Mouse (Mus musculus): Measurements from ENCODE around the gene Rarg. TPM values are rescaled to one million over a fixed set of nuclear protein-coding genes. Genes with fewer than 3 reads are reported as not detected.

The Rarg gene
- total RNA-seq, 4 experiments from 2014 or later = 14.5 to 20.7 (median 16.5) TPM

DNA sequence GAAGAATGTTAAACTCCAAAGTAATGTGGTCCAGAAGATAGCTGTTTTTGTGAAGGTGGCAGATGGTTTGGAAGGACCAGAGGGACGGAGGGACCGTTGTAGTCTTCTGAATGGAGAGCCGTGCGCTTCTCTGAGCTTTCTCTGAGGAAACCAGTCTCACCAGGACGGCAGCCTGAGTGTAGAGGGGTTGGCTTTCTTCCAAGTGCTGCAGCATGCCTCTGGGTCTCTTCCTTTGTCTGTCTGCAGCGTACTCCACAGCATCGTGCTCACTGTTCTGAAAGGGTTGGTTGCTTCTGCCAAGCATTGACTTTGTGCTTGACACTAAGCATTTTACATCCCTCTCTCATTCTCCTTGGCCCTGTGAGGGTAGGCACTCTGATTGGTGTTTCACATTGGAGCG lies 51.5 kb downstream of the Rarg start:
- peak in 1 of 2 experiments; percentile 57 for DNase-seq (ENCODE audit: low spot score in 2 of 2)

DNA sequence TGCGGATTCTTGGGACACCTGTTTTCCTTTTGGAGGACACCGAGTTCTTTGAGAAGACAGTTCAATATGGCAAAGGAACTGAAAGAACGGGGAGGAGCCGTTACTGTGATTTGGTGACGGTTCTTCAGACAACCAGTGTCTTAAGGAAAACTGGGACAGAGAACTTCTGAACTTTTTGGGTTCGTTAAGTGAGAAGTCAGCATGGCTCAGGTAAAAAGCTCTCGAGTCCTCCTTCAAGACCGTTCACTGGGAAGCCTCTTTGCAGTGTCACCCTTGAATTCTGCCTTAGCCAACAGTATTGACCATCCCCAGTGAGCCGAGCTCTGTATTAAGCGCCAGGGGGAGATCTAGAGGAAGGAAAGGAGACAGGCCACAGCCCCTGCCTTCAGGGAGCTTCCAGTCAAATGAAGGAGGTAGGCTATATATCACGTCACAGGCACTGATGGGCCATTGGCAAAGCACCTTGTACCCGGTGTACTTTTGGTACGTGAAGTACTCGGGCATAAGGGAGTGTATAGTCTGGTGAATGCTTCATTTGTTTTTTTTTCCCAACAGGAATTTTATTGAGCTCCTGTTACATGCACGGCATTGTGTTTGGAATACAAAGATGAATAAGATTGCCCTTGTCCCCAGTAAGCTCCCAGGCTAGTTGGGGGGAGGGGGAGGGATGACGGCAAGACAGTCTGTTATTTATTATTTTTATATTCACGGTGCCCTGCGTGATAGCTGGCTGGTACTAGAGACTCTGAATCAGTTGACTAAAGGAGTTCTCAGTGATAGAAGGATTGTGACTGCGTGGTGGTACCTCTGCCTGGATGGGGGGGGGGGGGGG lies 52.4 kb downstream of the Rarg start, which contains the start of gene Csad:
Gene Csad, minus strand, starts transcription at position 51 of the 832 bp plus-strand sequence.
- no peak for DNase-seq (ENCODE audit: low spot score in 2 of 2)

DNA sequence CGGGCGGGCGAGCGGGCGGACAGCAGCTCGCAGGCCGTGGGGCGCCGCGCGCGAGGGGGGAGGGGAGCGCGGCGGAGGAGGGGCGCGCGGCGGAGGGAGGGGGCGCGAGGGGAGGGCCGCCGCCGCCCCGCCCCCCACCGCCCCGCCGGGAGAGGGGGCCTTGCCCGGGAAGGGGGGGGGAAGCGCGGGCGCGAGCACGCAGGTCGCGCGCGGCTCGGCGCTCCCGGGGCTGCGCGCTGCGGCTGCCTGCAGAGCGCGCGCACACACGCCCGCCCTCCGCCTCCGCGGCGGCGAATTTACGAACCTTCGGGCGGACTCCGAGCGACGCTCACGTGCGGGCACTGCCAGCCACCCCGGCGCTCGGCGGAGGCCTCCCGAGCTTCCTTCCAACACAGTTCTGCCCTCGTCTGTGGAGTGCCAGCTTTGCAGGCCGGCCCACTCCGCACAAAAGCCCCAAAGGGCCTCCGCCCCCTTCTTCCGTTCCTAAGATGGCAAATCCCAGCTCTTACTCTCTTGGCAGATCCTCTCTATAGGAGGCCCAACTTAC lies 53.4 kb downstream of the Rarg start:
- DNase-seq (ENCODE audit: low spot score in 2 of 2) = peak; percentile 58 to 61

DNA sequence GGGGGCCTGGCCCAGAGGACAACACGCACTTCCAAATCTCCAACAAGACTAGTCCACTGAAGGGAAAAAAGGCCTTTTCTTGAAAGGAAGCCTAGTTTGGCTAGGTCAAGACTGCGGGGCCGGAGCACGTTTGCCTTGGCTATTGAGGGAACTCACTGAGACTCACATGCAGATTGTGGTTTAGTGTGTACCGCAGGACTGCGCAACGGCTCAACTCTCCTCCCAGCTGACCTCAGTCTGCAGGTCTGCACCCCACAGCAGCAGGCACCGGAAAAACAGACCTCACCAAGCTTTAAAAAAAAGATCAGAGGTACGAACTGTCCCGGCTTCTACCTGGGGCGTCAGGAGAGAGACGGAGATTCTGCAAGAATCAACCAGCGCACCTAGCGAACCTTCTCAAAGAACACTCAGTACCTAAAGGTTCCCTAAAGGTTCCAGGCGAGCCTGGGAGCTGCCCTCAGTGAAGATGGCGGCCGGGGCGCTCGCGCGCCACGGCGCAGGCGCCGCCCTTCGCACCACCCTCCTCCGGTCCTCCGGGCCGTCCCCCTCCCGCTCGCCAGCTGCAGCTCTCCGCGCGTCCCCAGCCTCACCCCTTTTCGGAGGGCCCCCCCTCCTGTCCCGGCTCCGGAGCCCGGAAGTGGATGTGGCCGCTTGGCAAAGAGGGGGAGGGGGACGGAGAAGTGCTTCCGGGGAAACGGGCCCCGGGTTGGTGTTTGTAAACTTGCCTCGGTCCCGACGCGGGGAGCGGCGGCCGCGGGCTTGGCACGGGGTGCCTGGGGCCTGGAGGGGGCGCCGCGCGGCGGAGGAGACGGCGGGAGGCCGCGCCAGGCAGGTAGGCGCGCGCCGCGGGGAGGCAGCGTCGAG lies 54.1 kb downstream of the Rarg start, which contains the start of gene Zfp740:
Gene Zfp740, plus strand, starts transcription at position 279 of the 864 bp plus-strand sequence.
- DNase-seq (ENCODE audit: low spot score in 2 of 2) = peak; percentile 91 to 92

DNA sequence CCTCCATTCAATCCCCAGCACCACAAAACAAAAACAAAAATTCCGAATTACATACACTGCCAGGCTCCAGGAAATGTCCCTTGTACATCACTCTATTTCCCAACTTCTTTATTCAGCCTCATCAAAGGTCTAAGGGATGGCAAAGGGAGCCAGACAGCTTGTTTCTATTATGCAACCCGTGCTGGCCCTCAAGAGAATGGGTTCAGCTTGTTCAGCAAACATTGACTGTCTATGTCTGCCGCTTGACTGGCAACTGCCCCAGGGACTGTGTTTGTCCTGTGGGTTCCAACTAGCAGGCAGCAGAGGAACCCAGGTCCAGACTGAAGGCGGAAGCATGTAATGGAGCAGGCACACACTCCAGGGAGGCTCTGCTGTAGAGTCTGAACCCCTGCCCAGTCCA lies 58.5 kb downstream of the Rarg start:
- DNase-seq (ENCODE audit: low spot score in 2 of 2) = no peak

DNA sequence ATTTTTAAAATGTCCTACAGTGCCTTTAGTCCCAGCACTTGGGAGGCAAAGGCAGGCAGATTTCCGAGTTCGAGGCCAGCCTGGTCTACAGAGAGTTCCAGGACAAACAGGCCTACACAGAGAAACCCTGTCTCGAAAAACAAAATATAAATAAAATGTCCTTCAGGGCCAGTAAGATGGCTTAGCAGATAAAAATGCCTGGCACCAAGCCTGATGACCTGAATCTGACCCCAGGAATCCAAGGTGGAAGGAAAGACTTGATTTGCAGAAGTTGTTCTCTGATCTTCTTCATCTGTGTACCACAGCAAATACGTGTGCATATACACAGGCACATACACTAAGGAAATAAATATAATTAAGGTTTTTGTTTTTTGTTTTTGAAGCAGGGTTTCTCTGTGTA lies 61.9 kb downstream of the Rarg start:
- no peak for DNase-seq (ENCODE audit: low spot score in 2 of 2)

DNA sequence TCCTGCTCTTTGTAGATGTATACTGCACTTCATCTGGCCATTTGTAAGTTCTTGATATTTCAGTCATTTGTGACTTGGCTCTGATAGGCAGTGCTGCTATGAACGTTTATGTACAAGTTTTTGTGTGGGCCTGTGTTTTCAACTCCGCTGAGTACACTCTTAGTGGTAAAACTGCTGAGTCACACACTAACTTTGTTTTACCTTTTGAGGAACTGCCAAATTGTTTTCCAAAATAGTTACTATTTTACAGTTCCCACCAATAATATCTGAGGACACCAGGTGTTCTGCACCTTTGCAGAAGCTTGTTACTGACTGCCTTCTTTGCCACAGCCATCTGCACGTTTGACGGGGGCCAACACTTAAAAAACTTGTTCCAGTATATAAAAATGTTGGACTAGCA lies 62.9 kb downstream of the Rarg start:
- no peak for DNase-seq (ENCODE audit: low spot score in 2 of 2)

DNA sequence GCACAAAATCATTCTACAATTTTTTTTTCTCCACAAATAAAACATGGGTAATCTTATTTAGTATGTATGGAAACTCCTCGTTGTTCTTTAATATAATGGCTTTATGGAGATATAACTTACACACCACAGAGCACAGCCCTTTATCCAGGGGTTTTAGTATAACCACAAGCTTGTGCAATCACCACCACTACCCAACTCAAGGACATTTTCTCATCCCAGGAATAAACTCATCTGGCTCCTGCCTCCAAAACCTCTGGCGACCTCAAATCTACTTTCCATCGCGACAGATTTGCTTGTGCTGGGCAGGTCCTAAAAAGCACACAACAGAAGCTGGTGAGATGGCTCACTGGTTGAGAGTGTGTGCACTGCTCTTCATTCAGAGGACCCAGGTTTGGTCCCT lies 63.7 kb downstream of the Rarg start:
- no peak for DNase-seq (ENCODE audit: low spot score in 2 of 2)

DNA sequence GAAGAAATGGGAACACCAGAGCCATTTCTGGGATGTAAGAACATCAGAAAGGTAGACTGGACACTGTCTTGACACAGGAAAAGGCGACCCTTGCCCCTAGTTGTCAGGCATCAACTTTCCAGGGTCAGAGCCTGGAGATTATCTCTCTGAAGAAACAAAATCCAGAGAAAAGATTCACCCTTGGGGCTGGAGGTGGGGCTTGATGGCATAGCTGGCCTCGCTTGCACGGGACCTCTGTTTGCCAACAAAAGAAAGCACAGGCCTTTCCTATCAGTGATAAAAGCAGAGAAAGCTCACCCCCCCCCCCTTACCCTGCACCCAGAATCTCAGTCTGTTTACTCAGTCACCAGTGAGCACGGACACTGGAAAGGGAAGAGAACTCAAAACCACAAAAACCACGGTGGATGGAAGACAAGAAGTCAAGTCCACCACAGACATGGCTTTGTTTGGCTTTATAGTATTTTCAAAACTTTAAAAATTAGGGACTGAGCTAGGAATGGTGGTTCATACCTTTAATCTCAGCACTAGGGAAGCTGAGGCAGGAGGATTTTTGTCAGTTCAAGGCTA lies 64.4 kb downstream of the Rarg start:
- DNase-seq (ENCODE audit: low spot score in 2 of 2) = no peak

DNA sequence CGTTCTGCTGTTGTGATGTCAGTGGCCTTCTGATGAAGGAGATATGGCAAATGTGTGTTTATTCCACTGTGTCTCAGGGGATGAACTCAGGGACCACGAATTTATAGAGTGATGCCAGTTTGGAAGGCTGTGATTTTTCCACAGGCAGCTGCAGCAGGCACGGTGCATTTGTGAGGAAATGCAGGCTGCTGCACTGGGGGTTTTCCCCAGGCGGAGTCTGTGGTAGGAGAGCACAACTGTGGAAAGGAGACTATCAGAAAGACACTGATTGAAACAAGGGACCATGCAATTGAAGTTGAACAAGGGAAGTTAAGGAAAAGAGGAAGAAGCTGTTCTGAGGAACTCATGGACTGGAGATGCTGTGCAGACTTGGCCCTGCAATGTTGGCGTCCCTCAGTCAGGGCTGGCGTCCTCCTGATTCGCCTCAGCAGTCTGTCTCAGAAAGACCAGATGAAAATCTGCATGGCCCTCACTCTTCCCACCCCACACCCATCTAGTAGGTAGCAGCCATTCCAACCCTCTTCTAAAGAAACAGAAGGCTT lies 65.0 kb downstream of the Rarg start:
- DNase-seq (ENCODE audit: low spot score in 2 of 2) = no peak

DNA sequence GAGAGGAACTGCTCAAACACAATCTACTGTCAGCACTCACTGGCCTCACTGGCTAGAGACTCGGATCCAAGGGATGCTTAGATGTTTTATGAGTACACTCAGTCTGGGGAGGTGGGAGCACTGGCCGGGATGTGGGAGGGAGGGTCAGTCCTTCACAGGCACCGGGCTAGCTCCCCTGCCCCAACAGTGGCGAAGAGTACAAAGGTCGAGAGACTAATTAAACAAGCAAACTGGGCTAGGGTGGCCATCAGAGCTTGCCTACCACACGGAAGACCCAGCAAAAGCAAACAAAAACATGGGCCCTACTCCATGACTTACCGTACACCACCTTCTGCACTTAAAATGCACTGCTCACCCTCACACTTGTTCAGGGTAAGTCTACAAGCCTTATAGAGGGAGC lies 65.6 kb downstream of the Rarg start:
- DNase-seq (ENCODE audit: low spot score in 2 of 2) = no peak

DNA sequence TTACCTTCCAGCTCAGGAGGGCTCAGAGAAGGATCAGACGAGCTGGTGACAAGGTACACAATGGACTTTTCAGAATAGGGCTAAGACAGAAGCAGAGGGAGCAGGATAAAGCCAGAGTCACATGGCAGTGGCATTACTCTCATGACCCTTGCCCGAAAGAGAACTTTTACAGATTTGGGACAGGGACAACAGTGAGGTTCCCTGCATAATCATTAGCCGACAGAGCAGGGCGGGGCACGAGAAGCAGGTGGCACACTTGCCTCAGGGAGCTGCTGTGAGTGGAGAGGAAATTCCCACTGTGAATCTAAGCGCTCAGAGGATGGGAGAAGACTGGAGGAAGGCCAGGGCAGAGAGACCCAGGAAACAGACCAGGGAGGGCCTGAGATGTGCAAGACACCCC lies 68.4 kb downstream of the Rarg start:
- DNase-seq (ENCODE audit: low spot score in 2 of 2) = no peak

DNA sequence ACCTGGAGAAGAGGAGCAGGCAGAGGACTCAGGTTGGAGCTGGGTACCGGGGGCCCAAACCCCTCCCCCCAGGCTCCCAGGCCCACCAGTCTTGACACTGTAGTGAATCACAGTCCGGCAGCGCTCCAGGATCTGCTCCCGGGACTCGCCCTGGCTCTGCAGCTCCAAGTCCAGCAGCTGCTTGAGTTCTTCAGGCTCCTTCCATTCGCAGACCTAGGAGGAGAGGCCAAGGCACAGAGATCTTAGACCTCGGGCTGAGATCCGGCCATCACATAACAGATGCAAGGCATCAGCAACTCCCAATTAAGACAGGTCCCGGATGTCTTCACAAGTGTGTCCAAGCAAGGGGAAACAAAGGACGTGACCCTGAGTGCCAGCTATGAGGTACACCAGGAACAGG lies 69.2 kb downstream of the Rarg start:
- no peak for DNase-seq (ENCODE audit: low spot score in 2 of 2)

DNA sequence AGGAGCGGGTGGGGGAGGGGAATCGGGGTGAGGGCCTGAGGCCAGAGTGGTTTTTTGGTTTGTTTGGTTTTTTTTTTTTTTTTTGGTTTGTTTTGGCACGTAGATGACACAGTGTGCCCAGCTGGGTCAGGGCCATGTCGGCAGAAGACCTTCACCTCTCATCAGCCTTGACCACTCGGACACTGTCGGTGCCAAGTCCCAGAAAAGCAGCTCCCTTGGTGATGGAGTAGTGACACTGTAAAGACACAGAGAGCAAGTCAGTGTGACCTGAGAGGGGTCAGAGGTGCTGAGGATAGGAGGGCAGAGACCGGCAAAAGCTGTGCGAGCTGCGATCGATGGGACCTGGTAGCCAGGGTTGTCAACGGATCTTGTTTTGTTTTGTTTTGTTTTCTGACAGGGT lies 71.1 kb downstream of the Rarg start:
- DNase-seq (ENCODE audit: low spot score in 2 of 2) = no peak

Other genes starting within 250 kb of the Rarg start
- gene Krt18, start 229.3 kb downstream of the Rarg start, total RNA-seq (2022) = 1 to 10 TPM in 2 of 4 experiments, under 1 TPM in 1, not detected in 1; 0.23 to 2.4 (median 2.3) TPM
- 100 to 1,000 TPM; 175 to 212 (median 192) TPM for gene Eif4b, start 183.7 kb downstream of the Rarg start, total RNA-seq (2022)
- 10 to 100 TPM; 22.4 to 26.9 (median 24.8) TPM for gene Tns2, start 157.1 kb downstream of the Rarg start, total RNA-seq (2022)
- gene Spryd3, start 121.3 kb downstream of the Rarg start, total RNA-seq (2022) = 100 to 1,000 TPM; 144 to 152 (median 146) TPM
- gene Igfbp6, start 113.2 kb downstream of the Rarg start, total RNA-seq (2022) = 10 to 100 TPM; 11.2 to 13.6 (median 12.7) TPM
- under 1 TPM in 2 of 4 experiments, not detected in 2; 0.20 to 0.39 TPM for gene Soat2, start 107.0 kb downstream of the Rarg start, total RNA-seq (2022)
- 10 to 100 TPM; 74.5 to 85.4 (median 79.0) TPM for gene Zfp740, start 54.3 kb downstream of the Rarg start, total RNA-seq (2022)
- 10 to 100 TPM; 32.4 to 41.6 (median 35.8) TPM for gene Csad, start 52.8 kb downstream of the Rarg start, total RNA-seq (2022)
- gene Itgb7, start 25.6 kb downstream of the Rarg start, total RNA-seq (2022) = 1 to 10 TPM in 3 of 4 experiments, under 1 TPM in 1; 0.97 to 3.3 (median 1.7) TPM
- under 1 TPM in 1 of 4 experiments, not detected in 3; 0.16 TPM for gene Gm9918, start 13.0 kb upstream of the Rarg start, total RNA-seq (2022)
- 10 to 100 TPM; 36.9 to 41.8 (median 38.5) TPM for gene Mfsd5, start 21.9 kb upstream of the Rarg start, total RNA-seq (2022)
- gene Espl1, start 38.7 kb upstream of the Rarg start, total RNA-seq (2022) = 1 to 10 TPM in 2 of 4 experiments, under 1 TPM in 2; 0.67 to 2.4 (median 1.1) TPM
- gene Pfdn5, start 68.6 kb upstream of the Rarg start, total RNA-seq (2022) = 100 to 1,000 TPM; 400 to 493 (median 445) TPM
- 10 to 100 TPM; 66.5 to 76.4 (median 71.6) TPM for gene Myg1, start 74.2 kb upstream of the Rarg start, total RNA-seq (2022)
- 10 to 100 TPM; 20.6 to 33.5 (median 24.7) TPM for gene Aaas, start 93.3 kb upstream of the Rarg start, total RNA-seq (2022)
- gene Sp7, start 109.7 kb upstream of the Rarg start, total RNA-seq (2022) = under 1 TPM; 0.37 to 0.78 (median 0.59) TPM
- 10 to 100 TPM; 27.4 to 30.1 (median 28.8) TPM for gene Sp1, start 148.6 kb upstream of the Rarg start, total RNA-seq (2022)
- gene Amhr2, start 187.8 kb upstream of the Rarg start, total RNA-seq (2022) = 1 to 10 TPM in 2 of 4 experiments, under 1 TPM in 2; 0.40 to 2.0 (median 1.1) TPM
- 10 to 100 TPM; 34.4 to 49.3 (median 40.9) TPM for gene Prr13, start 201.5 kb upstream of the Rarg start, total RNA-seq (2022)
- gene Pcbp2, start 213.0 kb upstream of the Rarg start, total RNA-seq (2022) = 100 to 1,000 TPM; 489 to 507 (median 494) TPM
- gene Gm10337, start 246.2 kb upstream of the Rarg start, total RNA-seq (2022) = not detected